ENCODE assay signal across 10 mouse cellular contexts in genomic region chr1:61101679-61102078, GRCm38 (mm10).
DNase-seq lines count a peak whose midpoint lies in the region; ATAC-seq lines count a peak whose summit lies in the region.
"Had no signal": no experiment of that assay in that cellular context is flagged by ENCODE, and none has a peak within 500 bp of the region (broad histone marks: within the 10 kb centered on the region; RNA-seq: fewer than 3 reads in every experiment).

No protein-coding gene starts in this region.

- no peaks in the 10 kb centered on the region for H3K27me3 ChIP-seq in embryonic facial prominence, embryonic 10.5 days (replicated peaks; ENCODE audit: low read depth, poor library complexity, severe bottlenecking)
- no peaks in the 10 kb centered on the region for H3K27me3 ChIP-seq in neural tube, embryonic 12.5 days (replicated peaks)
- H3K27me3 ChIP-seq: embryonic facial prominence, embryonic 13.5 days; lung, embryonic 15.5 days had no signal

- 75% methylated on average over 4 of the region's 4 CpGs for WGBS in embryonic facial prominence, embryonic 10.5 days
- 50% methylated on average over 4 of the region's 4 CpGs for WGBS in neural tube, embryonic 12.5 days

- H3K4me2 ChIP-seq in neural tube, embryonic 12.5 days (replicated peaks) = no peak overlapping the region
- H3K4me2 ChIP-seq: embryonic facial prominence, embryonic 13.5 days; lung, embryonic 15.5 days had no signal

- H3K36me3 ChIP-seq in embryonic facial prominence, embryonic 10.5 days (replicated peaks) = no peaks in the 10 kb centered on the region
- H3K36me3 ChIP-seq in neural tube, embryonic 12.5 days = no peaks in the 10 kb centered on the region
- H3K36me3 ChIP-seq: embryonic facial prominence, embryonic 13.5 days; lung, embryonic 15.5 days had no signal

- peak; percentile 79 for ATAC-seq in neural tube, embryonic 12.5 days (ENCODE audit: low FRiP score, low read depth)

- no peak overlapping the region for H3K27ac ChIP-seq in embryonic facial prominence, embryonic 10.5 days (replicated peaks)
- H3K27ac ChIP-seq in neural tube, embryonic 12.5 days = no peak overlapping the region
- H3K27ac ChIP-seq: embryonic facial prominence, embryonic 13.5 days; lung, embryonic 15.5 days had no signal

- H3K4me1 ChIP-seq in embryonic facial prominence, embryonic 10.5 days = peaks cover 5% of the 10 kb centered on the region
- peaks cover 7% of the 10 kb centered on the region; the same call in 1 of the 2 replicates for H3K4me1 ChIP-seq in neural tube, embryonic 12.5 days
- H3K4me1 ChIP-seq: lung, embryonic 15.5 days had no signal

- no peak overlapping the region for H3K9ac ChIP-seq in neural tube, embryonic 12.5 days
- H3K9ac ChIP-seq: embryonic facial prominence, embryonic 13.5 days; lung, embryonic 15.5 days had no signal

- H3K9me3 ChIP-seq in embryonic facial prominence, embryonic 10.5 days = no peaks in the 10 kb centered on the region
- no peaks in the 10 kb centered on the region for H3K9me3 ChIP-seq in neural tube, embryonic 12.5 days
- H3K9me3 ChIP-seq: embryonic facial prominence, embryonic 13.5 days; lung, embryonic 15.5 days had no signal

- intact Hi-C loops in gastrocnemius, postnatal 36 days (cut with DNase I) = no loop called here

- no peak overlapping the region for H3K4me3 ChIP-seq in embryonic facial prominence, embryonic 10.5 days
- no peak overlapping the region for H3K4me3 ChIP-seq in neural tube, embryonic 12.5 days
- H3K4me3 ChIP-seq: embryonic facial prominence, embryonic 13.5 days; lung, embryonic 15.5 days had no signal

- DNase-seq in kidney, postnatal 14 days = peak; percentile 3
- DNase-seq in kidney, adult 18-20 months = no peak
- peak; percentile 49 for DNase-seq in NIH3T3 (ENCODE audit: low read depth)
- peak; percentile 21 for DNase-seq in embryonic facial prominence, embryonic 10.5 days (ENCODE audit: low spot score)
- no peak for DNase-seq in right cerebral cortex, adult 18-20 months
- no peak for DNase-seq in gastrocnemius, postnatal 36 days
- no peak for DNase-seq in ovary, postnatal 10 days (ENCODE audit: low spot score)

Comparison
In these comparisons a context has a peak if more than half of its experiments do, and no peak if none do; other contexts are left out.
1. DNase-seq: peak in kidney, postnatal 14 days (single experiment), NIH3T3 (single experiment) and embryonic facial prominence, embryonic 10.5 days (single experiment); none in kidney, adult 18-20 months (single experiment), right cerebral cortex, adult 18-20 months (single experiment), gastrocnemius, postnatal 36 days (0 of 2) and ovary, postnatal 10 days (single experiment).